Mouse (Mus musculus): ENCODE measurements at regions not wholly inside any gene's neighbourhood (a gene's known extent, or its start where the extent isn't known, plus 50 kb on each side); places are given as distances from the start of the nearest gene placed in this dataset.

- H3K27ac ChIP-seq (ENCODE audit: control insufficient read depth, insufficient read depth, low read depth, low read length, poor library complexity), result no peak overlapping the region
- no peaks in the 10 kb centered on the region for H3K4me1 ChIP-seq (ENCODE audit: control insufficient read depth, insufficient read depth, low read length)
- TF ChIP-seq CTCF (IDR thresholded peaks at IDR 0.05; ENCODE audit: control insufficient read depth, insufficient read depth, low read length) (no peak), POLR2A (IDR thresholded peaks at IDR 0.05; ENCODE audit: borderline replicate concordance, control insufficient read depth, low read depth, low read length) (no peak)
- no peak overlapping the region for H3K4me3 ChIP-seq (replicated peaks; ENCODE audit: control insufficient read depth, low read depth, low read length)
These were observed 92.7 kb downstream of the Nucb2 start for GRCm38 (mm10) chr7:116596914-116597313.

- H3K27ac ChIP-seq (ENCODE audit: control insufficient read depth, insufficient read depth, low read depth, low read length, poor library complexity), result no peak overlapping the region
- H3K4me3 ChIP-seq (replicated peaks; ENCODE audit: control insufficient read depth, low read depth, low read length), result no peak overlapping the region
- H3K4me1 ChIP-seq (ENCODE audit: control insufficient read depth, insufficient read depth, low read length), result 0 out of 2 replicates have a peak, but pooled peaks cover 1% of the 10 kb centered on the region
- WGBS, result 81% methylated on average over 3 of the region's 3 CpGs
- no peak for TF ChIP-seq POLR2A (IDR thresholded peaks at IDR 0.05; ENCODE audit: borderline replicate concordance, control insufficient read depth, low read depth, low read length)
- TF ChIP-seq CTCF (IDR thresholded peaks at IDR 0.05; ENCODE audit: control insufficient read depth, insufficient read depth, low read length), result no peak
These were observed 96.2 kb downstream of the Nucb2 start for GRCm38 (mm10) chr7:116600340-116600739.

DNA sequence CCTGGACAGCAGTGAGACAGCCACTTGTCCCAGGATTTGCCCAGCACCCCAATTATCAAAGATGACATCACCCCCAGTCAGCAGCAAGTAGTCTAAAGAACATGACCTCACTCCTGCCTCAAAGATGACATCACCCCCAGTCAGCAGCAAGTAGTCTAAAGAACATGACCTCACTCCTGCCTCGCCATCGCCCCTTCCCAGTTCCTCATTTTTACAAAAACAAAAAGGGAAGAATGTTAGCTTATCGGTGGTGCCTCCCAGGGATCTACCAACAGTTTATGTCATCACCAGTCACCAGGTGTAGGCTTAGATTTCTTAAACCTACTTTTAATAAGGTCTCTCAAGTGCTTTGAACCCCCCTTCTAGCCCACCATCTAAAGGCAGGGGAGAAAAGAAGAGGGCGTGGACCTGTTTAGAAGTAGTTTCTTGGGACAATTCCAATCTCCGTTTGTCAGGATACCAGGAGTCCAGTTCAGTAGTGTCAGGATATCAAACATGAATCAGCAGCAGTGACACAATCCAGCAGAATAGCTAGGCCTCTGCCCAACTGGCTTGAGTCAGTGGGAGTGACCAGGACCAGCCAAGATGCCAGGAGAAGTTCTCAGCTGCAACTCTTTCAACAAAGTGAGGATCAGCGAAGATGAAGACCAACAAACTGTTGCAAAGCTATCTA is 99.1 kb downstream of the Nucb2 start:
- H3K27ac ChIP-seq (ENCODE audit: control insufficient read depth, insufficient read depth, low read depth, low read length, poor library complexity), result no peak overlapping the region
- no peak for TF ChIP-seq POLR2A (IDR thresholded peaks at IDR 0.05; ENCODE audit: borderline replicate concordance, control insufficient read depth, low read depth, low read length)
- TF ChIP-seq CTCF (IDR thresholded peaks at IDR 0.05; ENCODE audit: control insufficient read depth, insufficient read depth, low read length), result no peak
- WGBS, result 43% methylated on average over 6 of the region's 6 CpGs
- peaks cover 1% of the 10 kb centered on the region; the same call in 1 of the 2 replicates for H3K4me1 ChIP-seq (ENCODE audit: control insufficient read depth, insufficient read depth, low read length)
- no peak overlapping the region for H3K4me3 ChIP-seq (replicated peaks; ENCODE audit: control insufficient read depth, low read depth, low read length)

GRCm38 (mm10) chr7:116603840-116604194 is 99.6 kb downstream of the Nucb2 start:
- TF ChIP-seq POLR2A (IDR thresholded peaks at IDR 0.05; ENCODE audit: borderline replicate concordance, control insufficient read depth, low read depth, low read length), result no peak
- TF ChIP-seq CTCF (IDR thresholded peaks at IDR 0.05; ENCODE audit: control insufficient read depth, insufficient read depth, low read length), result no peak
- WGBS, result 49% methylated on average over 3 of the region's 3 CpGs
- peaks cover 1% of the 10 kb centered on the region; the same call in 1 of the 2 replicates for H3K4me1 ChIP-seq (ENCODE audit: control insufficient read depth, insufficient read depth, low read length)

GRCm38 (mm10) chr7:116606255-116606654 is 102.1 kb downstream of the Nucb2 start:
- Histone ChIP-seq H3K27ac (ENCODE audit: control insufficient read depth, insufficient read depth, low read depth, low read length, poor library complexity) (no peak overlapping the region), H3K4me3 (replicated peaks; ENCODE audit: control insufficient read depth, low read depth, low read length) (no peak overlapping the region), H3K4me1 (ENCODE audit: control insufficient read depth, insufficient read depth, low read length) (peaks cover 1% of the 10 kb centered on the region; the same call in 1 of the 2 replicates)
- 81% methylated on average over 6 of the region's 6 CpGs for whole genome bisulfite sequencing
- TF ChIP-seq CTCF (IDR thresholded peaks at IDR 0.05; ENCODE audit: control insufficient read depth, insufficient read depth, low read length), result no peak
- TF ChIP-seq POLR2A (IDR thresholded peaks at IDR 0.05; ENCODE audit: borderline replicate concordance, control insufficient read depth, low read depth, low read length), result no peak

More at GRCm38 (mm10) chr7:116603840-116604194, 99.6 kb downstream of the Nucb2 start:
- Histone ChIP-seq H3K27ac (ENCODE audit: control insufficient read depth, insufficient read depth, low read depth, low read length, poor library complexity) (no peak overlapping the region), H3K4me3 (replicated peaks; ENCODE audit: control insufficient read depth, low read depth, low read length) (no peak overlapping the region)

- Histone ChIP-seq H3K27ac (ENCODE audit: control insufficient read depth, insufficient read depth, low read depth, low read length, poor library complexity) (no peak overlapping the region), H3K4me1 (ENCODE audit: control insufficient read depth, insufficient read depth, low read length) (peaks cover 1% of the 10 kb centered on the region; the same call in 1 of the 2 replicates), H3K4me3 (replicated peaks; ENCODE audit: control insufficient read depth, low read depth, low read length) (no peak overlapping the region)
- TF ChIP-seq POLR2A (IDR thresholded peaks at IDR 0.05; ENCODE audit: borderline replicate concordance, control insufficient read depth, low read depth, low read length), result no peak
- no peak for TF ChIP-seq CTCF (IDR thresholded peaks at IDR 0.05; ENCODE audit: control insufficient read depth, insufficient read depth, low read length)
- WGBS, result 51% methylated on average over 6 of the region's 6 CpGs
These were observed 102.7 kb downstream of the Nucb2 start for GRCm38 (mm10) chr7:116606751-116607483.

- no peak overlapping the region for H3K4me3 ChIP-seq (replicated peaks; ENCODE audit: control insufficient read depth, low read depth, low read length)
- TF ChIP-seq CTCF (IDR thresholded peaks at IDR 0.05; ENCODE audit: control insufficient read depth, insufficient read depth, low read length) (no peak), POLR2A (IDR thresholded peaks at IDR 0.05; ENCODE audit: borderline replicate concordance, control insufficient read depth, low read depth, low read length) (no peak)
- WGBS, result 6% methylated on average over 15 of the region's 15 CpGs
- no peak overlapping the region for H3K27ac ChIP-seq (ENCODE audit: control insufficient read depth, insufficient read depth, low read depth, low read length, poor library complexity)
- peaks cover 1% of the 10 kb centered on the region; the same call in 1 of the 2 replicates for H3K4me1 ChIP-seq (ENCODE audit: control insufficient read depth, insufficient read depth, low read length)
These were observed 103.6 kb downstream of the Nucb2 start for GRCm38 (mm10) chr7:116607628-116608225.
